Mouse (Mus musculus): ENCODE measurements at regions not wholly inside any gene's neighbourhood (a gene's known extent, or its start where the extent isn't known, plus 50 kb on each side); places are given as distances from the start of the nearest gene placed in this dataset.

- no peak for TF ChIP-seq CTCF (IDR thresholded peaks at IDR 0.05; ENCODE audit: low read depth, low read length)
- TF ChIP-seq POLR2A (IDR thresholded peaks at IDR 0.05; ENCODE audit: borderline replicate concordance, low read depth, low read length), result no peak
Measured at GRCm38 (mm10) chr6:127379511-127379910, 67.1 kb upstream of the Parp11 start.
